9 mouse cellular contexts compared by ENCODE assay signal in the genomic region with DNA sequence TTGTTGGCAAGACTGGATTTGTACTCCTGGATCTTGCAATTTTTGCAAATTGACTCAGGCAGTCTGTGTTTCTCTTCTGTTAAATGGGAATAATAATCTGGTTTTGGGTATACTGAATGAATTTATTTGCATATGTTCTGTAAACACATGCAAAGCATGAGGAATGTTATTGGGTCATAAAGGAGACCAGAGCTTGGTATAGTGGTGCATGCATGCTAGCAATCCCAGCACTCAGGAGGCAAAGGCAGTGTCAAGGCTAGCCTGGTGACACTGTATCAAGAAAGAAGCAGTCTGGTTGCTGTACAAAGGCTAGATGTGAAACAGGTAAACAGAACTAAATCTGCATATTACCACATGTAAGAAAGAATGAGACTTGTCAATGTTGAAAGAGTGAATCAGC. TPM values are rescaled to one million over a fixed set of nuclear protein-coding genes. Genes with fewer than 3 reads are reported as not detected.
DNase-seq lines count a peak whose midpoint lies in the region; ATAC-seq and TF ChIP-seq lines count a peak whose summit lies in the region.
"Had no signal": no experiment of that assay in that cellular context is flagged by ENCODE, and none has a peak within 500 bp of the region (broad histone marks: within the 10 kb centered on the region; RNA-seq: fewer than 3 reads in every experiment).

No protein-coding gene starts in this region.

- TF ChIP-seq CTCF in cerebellum, adult 2 months (IDR thresholded peaks at IDR 0.05; ENCODE audit: borderline replicate concordance, insufficient read depth, low read depth, low read length) = no peak

- H3K36me3 ChIP-seq in megakaryocyte, embryonic 14.5 days (replicated peaks; ENCODE audit: low read length) = peaks cover 25% of the 10 kb centered on the region
- H3K36me3 ChIP-seq in limb, embryonic 14.5 days (ENCODE audit: control insufficient read depth, insufficient read depth, low read length) = 0 out of 2 replicates have a peak, but pooled peaks cover under 1% of the 10 kb centered on the region
- no peaks in the 10 kb centered on the region for H3K36me3 ChIP-seq in stomach, embryonic 16.5 days (ENCODE audit: control insufficient read depth, insufficient read depth, low read length)

- H3K27ac ChIP-seq in cerebellum, adult 2 months (ENCODE audit: insufficient read depth, low read length) = no peak overlapping the region
- no peak overlapping the region for H3K27ac ChIP-seq in limb, embryonic 14.5 days (replicated peaks; ENCODE audit: low read depth, low read length)
- H3K27ac ChIP-seq in stomach, embryonic 16.5 days (ENCODE audit: low read length) = no peak overlapping the region

- no peaks in the 10 kb centered on the region for H3K27me3 ChIP-seq in cerebellum, adult 2 months (ENCODE audit: control insufficient read depth, insufficient read depth, low read length)
- H3K27me3 ChIP-seq in megakaryocyte, embryonic 14.5 days (replicated peaks) = no peaks in the 10 kb centered on the region
- no peaks in the 10 kb centered on the region for H3K27me3 ChIP-seq in limb, embryonic 14.5 days (ENCODE audit: control insufficient read depth, insufficient read depth, low read length)
- H3K27me3 ChIP-seq in stomach, embryonic 16.5 days (ENCODE audit: control insufficient read depth, insufficient read depth, low read length) = no peaks in the 10 kb centered on the region

- peak overlapping the region; percentile 87 for H3K9ac ChIP-seq in limb, embryonic 14.5 days (ENCODE audit: low read depth, low read length, severe bottlenecking)
- peak overlapping the region; percentile 85 for H3K9ac ChIP-seq in stomach, embryonic 16.5 days (ENCODE audit: low read length)

- peak overlapping the region; percentile 61 for H3K4me2 ChIP-seq in limb, embryonic 14.5 days (replicated peaks; ENCODE audit: low read depth, low read length, severe bottlenecking)
- peak overlapping the region; percentile 73 for H3K4me2 ChIP-seq in stomach, embryonic 16.5 days (ENCODE audit: low read depth, low read length)

- no peak for TF ChIP-seq POLR2A in cerebellum, adult 2 months (IDR thresholded peaks at IDR 0.05; ENCODE audit: borderline replicate concordance, insufficient read depth, low read length)
- no peak for TF ChIP-seq POLR2A in limb, embryonic 14.5 days (IDR thresholded peaks at IDR 0.05; ENCODE audit: borderline replicate concordance, extremely low read depth, insufficient read depth, insufficient read length)

- H3K4me1 ChIP-seq in cerebellum, adult 2 months (ENCODE audit: control insufficient read depth, insufficient read depth, low read length) = peaks cover 10% of the 10 kb centered on the region
- H3K4me1 ChIP-seq in megakaryocyte, embryonic 14.5 days = peaks cover 61% of the 10 kb centered on the region
- H3K4me1 ChIP-seq in limb, embryonic 14.5 days (ENCODE audit: control insufficient read depth, insufficient read depth, low read length) = peaks cover 24% of the 10 kb centered on the region
- peaks cover 22% of the 10 kb centered on the region for H3K4me1 ChIP-seq in stomach, embryonic 16.5 days (ENCODE audit: control insufficient read depth, insufficient read depth, low read length)

- no peak for DNase-seq in cerebellum, adult 2 months
- DNase-seq in cerebellum, postnatal 36 days = no peak
- DNase-seq in limb, embryonic 14.5 days (ENCODE audit: low spot score) = no peak
- DNase-seq in spleen, postnatal 10 days (ENCODE audit: low spot score in 2 of 2) = no peak
- no peak for DNase-seq in spleen, postnatal 36 days (ENCODE audit: low spot score in 2 of 2)

- no peaks in the 10 kb centered on the region for H3K9me3 ChIP-seq in megakaryocyte, embryonic 14.5 days
- no peaks in the 10 kb centered on the region for H3K9me3 ChIP-seq in limb, embryonic 14.5 days (ENCODE audit: control insufficient read depth, low read length)
- H3K9me3 ChIP-seq in stomach, embryonic 16.5 days (replicated peaks; ENCODE audit: control insufficient read depth, low read length) = no peaks in the 10 kb centered on the region

- peak overlapping the region; percentile 99 for H3K4me3 ChIP-seq in cerebellum, adult 2 months (replicated peaks; ENCODE audit: insufficient read depth, low read depth, low read length)
- H3K4me3 ChIP-seq in megakaryocyte, embryonic 14.5 days (replicated peaks) = peak overlapping the region; percentile 99
- H3K4me3 ChIP-seq in limb, embryonic 14.5 days (replicated peaks; ENCODE audit: low read length) = peak overlapping the region; percentile 73
- peak overlapping the region; percentile 76 for H3K4me3 ChIP-seq in stomach, embryonic 16.5 days (replicated peaks; ENCODE audit: low read length)

- no peak for ATAC-seq in megakaryocyte, adult 5-6 weeks (ENCODE audit: poor library complexity, severe bottlenecking)
- ATAC-seq in limb, embryonic 14.5 days (ENCODE audit: low FRiP score, low read depth) = no peak
- no peak for ATAC-seq in stomach, embryonic 16.5 days (ENCODE audit: insufficient read depth, low FRiP score)

RNA-seq across cellular contexts. Expression of a gene that starts 1.5 kb away (rescaled TPM):
- 530 and 556 TPM in 2 replicates for polyA plus RNA-seq in cerebellum, adult 2 months (2012; rRNA removed)
- polyA plus RNA-seq in megakaryocyte, embryonic 14.5 days (2012; ENCODE audit: insufficient read depth, low replicate concordance) = 131 and 268 TPM in 2 replicates
- 240 and 300 TPM in 2 replicates for total RNA-seq in megakaryocyte, adult 5-6 weeks (2015)
- 141 and 143 TPM in 2 replicates for total RNA-seq in megakaryocyte, adult 5-6 weeks (2017)
- polyA plus RNA-seq in limb, embryonic 14.5 days (2012; rRNA removed) = 245 and 276 TPM in 2 replicates
- 383 and 396 TPM in 2 replicates for polyA plus RNA-seq in limb, embryonic 14.5 days (2014; fragmentation: Nextera tagmentation; extraction: Ambion mirVana)
- polyA plus RNA-seq in stomach, embryonic 16.5 days (2015; fragmentation: Nextera tagmentation; extraction: Ambion mirVana) = 345 and 378 TPM in 2 replicates

RNA-seq across cellular contexts. Expression of a gene that starts 27.1 kb away (rescaled TPM):
- polyA plus RNA-seq in cerebellum, adult 2 months (2012; rRNA removed) = not detected in 2 replicates
- not detected in 2 replicates for polyA plus RNA-seq in megakaryocyte, embryonic 14.5 days (2012; ENCODE audit: insufficient read depth, low replicate concordance)
- total RNA-seq in megakaryocyte, adult 5-6 weeks (2015) = not detected in 2 replicates
- total RNA-seq in megakaryocyte, adult 5-6 weeks (2017) = not detected in 2 replicates
- not detected in 2 replicates for polyA plus RNA-seq in limb, embryonic 14.5 days (2012; rRNA removed)
- not detected in 2 replicates for polyA plus RNA-seq in limb, embryonic 14.5 days (2014; fragmentation: Nextera tagmentation; extraction: Ambion mirVana)
- not detected in 2 replicates for polyA plus RNA-seq in stomach, embryonic 16.5 days (2015; fragmentation: Nextera tagmentation; extraction: Ambion mirVana)
- total RNA-seq: neutrophil, adult 5-6 weeks had no signal

RNA-seq across cellular contexts. Expression of a gene that starts 41.7 kb away (rescaled TPM):
- not detected in 2 replicates for polyA plus RNA-seq in cerebellum, adult 2 months (2012; rRNA removed)
- not detected in 2 replicates for polyA plus RNA-seq in megakaryocyte, embryonic 14.5 days (2012; ENCODE audit: insufficient read depth, low replicate concordance)
- not detected in 2 replicates for total RNA-seq in megakaryocyte, adult 5-6 weeks (2015)
- total RNA-seq in megakaryocyte, adult 5-6 weeks (2017) = not detected in 2 replicates
- polyA plus RNA-seq in limb, embryonic 14.5 days (2012; rRNA removed) = not detected in 2 replicates
- not detected in 2 replicates for polyA plus RNA-seq in limb, embryonic 14.5 days (2014; fragmentation: Nextera tagmentation; extraction: Ambion mirVana)
- not detected in 2 replicates for polyA plus RNA-seq in stomach, embryonic 16.5 days (2015; fragmentation: Nextera tagmentation; extraction: Ambion mirVana)
- total RNA-seq: neutrophil, adult 5-6 weeks had no signal

RNA-seq across cellular contexts. Expression of a gene that starts 49.6 kb away (rescaled TPM):
- not detected in 2 replicates for polyA plus RNA-seq in cerebellum, adult 2 months (2012; rRNA removed)
- not detected in 2 replicates for polyA plus RNA-seq in megakaryocyte, embryonic 14.5 days (2012; ENCODE audit: insufficient read depth, low replicate concordance)
- not detected in 2 replicates for total RNA-seq in megakaryocyte, adult 5-6 weeks (2015)
- total RNA-seq in megakaryocyte, adult 5-6 weeks (2017) = not detected in 2 replicates
- not detected in 2 replicates for polyA plus RNA-seq in limb, embryonic 14.5 days (2012; rRNA removed)
- polyA plus RNA-seq in limb, embryonic 14.5 days (2014; fragmentation: Nextera tagmentation; extraction: Ambion mirVana) = not detected in 2 replicates
- polyA plus RNA-seq in stomach, embryonic 16.5 days (2015; fragmentation: Nextera tagmentation; extraction: Ambion mirVana) = not detected in 2 replicates
- total RNA-seq: neutrophil, adult 5-6 weeks had no signal
